Mouse (Mus musculus) spleen, postnatal 36 days (tissue): Measurements from ENCODE around the gene Celf6.

Experiments
- DNase-seq, 2 experiments: peaks; one replicate each; pipeline ENCODE4 v3.0.0; 2022; ENCODE audit warnings: low spot score in 2 of 2, mixed read lengths in 1 of 2

Gene Celf6

GRCm38 (mm10) chr9:59588252-59588651, 10.5 kb downstream of the Celf6 start:
- no peak for DNase-seq

- no peak for DNase-seq
Measured at GRCm38 (mm10) chr9:59588710-59589671, 11.3 kb downstream of the Celf6 start.

- no peak for DNase-seq
Measured at GRCm38 (mm10) chr9:59589703-59590439, 12.2 kb downstream of the Celf6 start.

- no peak for DNase-seq
Measured at GRCm38 (mm10) chr9:59601661-59602060, 23.9 kb downstream of the Celf6 start.

- DNase-seq = no peak
Measured at GRCm38 (mm10) chr9:59605967-59606366, 28.2 kb downstream of the Celf6 start.

- no peak for DNase-seq
Measured at GRCm38 (mm10) chr9:59610950-59611349, 33.2 kb downstream of the Celf6 start.

- no peak for DNase-seq
Measured at GRCm38 (mm10) chr9:59615797-59616196, 38.1 kb downstream of the Celf6 start.

- peak; percentile 100 for DNase-seq
Measured at GRCm38 (mm10) chr9:59616622-59617306, 39.0 kb downstream of the Celf6 start, which contains the start of gene Parp6. Parp6 (plus strand) TSS chr9:59617284.

- DNase-seq = no peak
Measured at GRCm38 (mm10) chr9:59617307-59617973, 39.7 kb downstream of the Celf6 start.

- DNase-seq = no peak
Measured at GRCm38 (mm10) chr9:59638372-59638771, 60.7 kb downstream of the Celf6 start.

- DNase-seq = no peak
Measured at GRCm38 (mm10) chr9:59639936-59640335, 62.2 kb downstream of the Celf6 start.

GRCm38 (mm10) chr9:59641320-59641719, 63.6 kb downstream of the Celf6 start:
- no peak for DNase-seq

- DNase-seq = no peak
Measured at GRCm38 (mm10) chr9:59649911-59650310, 72.2 kb downstream of the Celf6 start.

GRCm38 (mm10) chr9:59653371-59653770, 75.7 kb downstream of the Celf6 start:
- DNase-seq = no peak

GRCm38 (mm10) chr9:59654450-59654983, 76.8 kb downstream of the Celf6 start:
- no peak for DNase-seq

GRCm38 (mm10) chr9:59655958-59656634, 78.4 kb downstream of the Celf6 start, which contains the start of gene Pkm:
Pkm (plus strand) TSS chr9:59656368.
- peak; percentile 97 to 98 for DNase-seq
